Mouse (Mus musculus) lung, embryonic 16.5 days (tissue): ENCODE measurements around the gene Cdk6. TPM values are rescaled to one million over a fixed set of nuclear protein-coding genes. Genes with fewer than 3 reads are reported as not detected.

ENCODE experiments used
- ATAC-seq: fragments of 200-750 bp; cut with Nextera tagmentation; 2 replicates; pipeline ENCODE4 v1.8.0; 2017; ENCODE audit warnings: low read depth, mild to moderate bottlenecking, moderate library complexity
- H3K27ac ChIP-seq: fragments of 300-500 bp; sonication (generic); 2 replicates; pipeline ENCODE4 v1.5.1; 2014; ENCODE audit warnings: mild to moderate bottlenecking, control low read depth, low read length
- H3K27me3 ChIP-seq: fragments of 300-500 bp; sonication (generic); 2 replicates; pipeline ENCODE4 v1.6.1; 2014; ENCODE audit warnings: low read depth, low read length, mixed read lengths; ENCODE audit not compliant: control insufficient read depth, insufficient read depth
- H3K36me3 ChIP-seq: fragments of 300-500 bp; sonication (generic); 2 replicates; pipeline ENCODE4 v1.6.1; 2014; ENCODE audit warnings: low read length; ENCODE audit not compliant: control insufficient read depth, insufficient read depth
- H3K4me1 ChIP-seq: fragments of 300-500 bp; sonication (generic); replicated peaks from 2 replicates; pipeline ENCODE4 v1.6.1; 2014; ENCODE audit warnings: low read length, mixed read lengths; ENCODE audit not compliant: control insufficient read depth, insufficient read depth
- H3K4me2 ChIP-seq: fragments of 300-500 bp; sonication (generic); 2 replicates; pipeline ENCODE4 v1.6.1; 2014; ENCODE audit warnings: low read depth, low read length, control low read depth
- H3K4me3 ChIP-seq: fragments of 300-500 bp; sonication (generic); 2 replicates; pipeline ENCODE4 v1.5.1; 2014; ENCODE audit warnings: mild to moderate bottlenecking, low read length, control low read depth
- H3K9ac ChIP-seq: fragments of 300-500 bp; sonication (generic); 2 replicates; pipeline ENCODE4 v1.6.1; 2014; ENCODE audit warnings: low read length, control low read depth
- H3K9me3 ChIP-seq: fragments of 300-500 bp; sonication (generic); 2 replicates; pipeline ENCODE4 v1.6.1; 2016; ENCODE audit warnings: low read length; ENCODE audit not compliant: control insufficient read depth
- WGBS: fragments of 180-500 bp; shearing (Covaris S2); extraction: QIAGEN DNeasy Blood & Tissue Kit; methylation state at CpG from one replicate; pipeline ENCODE4 v1.1.7; 2014; 5-methylcytosine and 5-hydroxymethylcytosine counted together
- polyA plus RNA-seq: library from polyadenylated mRNA; unstranded; fragments of >200 nt; fragmentation: Nextera tagmentation; extraction: Ambion mirVana; gene quantifications from 2 replicates; pipeline ENCODE4 v1.2.1, GENCODE M21; 2015

Cdk6 gene
- polyA plus RNA-seq, 1 experiment from 2014 or later: 33.7 TPM

GRCm38 (mm10) chr5:3503373-3503772, 162.1 kb downstream of the Cdk6 start:
- ATAC-seq: no peak
- Histone ChIP-seq H3K4me1 (peaks cover 25% of the 10 kb centered on the region), H3K27ac (peak overlapping the region; percentile 39)

DNA sequence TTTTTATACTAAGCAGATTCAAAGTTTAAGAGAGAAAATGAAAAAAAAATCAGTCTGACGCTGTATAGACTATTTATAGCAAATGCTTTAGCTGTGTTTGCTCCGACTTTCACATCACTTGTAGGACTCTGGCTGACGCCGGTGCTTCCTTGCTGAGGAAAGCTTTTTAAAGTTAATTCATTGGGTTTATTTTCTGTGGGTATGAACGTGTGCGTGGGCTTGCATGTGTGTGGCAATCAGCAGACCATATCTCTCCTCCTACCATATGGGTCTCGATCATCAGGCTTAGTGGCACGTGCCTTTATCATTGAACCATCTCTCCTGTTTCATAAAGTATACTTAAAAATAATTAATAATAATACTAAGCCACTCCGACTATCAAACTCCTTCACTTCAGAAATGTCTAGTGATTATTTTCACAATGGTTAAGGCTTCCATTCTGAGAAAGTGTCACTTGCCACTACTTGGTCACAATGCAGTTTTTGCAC, 162.6 kb downstream of the Cdk6 start:
- ATAC-seq: no peak
- H3K27ac ChIP-seq: no peak overlapping the region
- peaks cover 28% of the 10 kb centered on the region for H3K4me1 ChIP-seq
- H3K36me3 ChIP-seq: no peaks in the 10 kb centered on the region
- H3K4me2 ChIP-seq: no peak overlapping the region
- H3K27me3 ChIP-seq: no peaks in the 10 kb centered on the region
- H3K9ac ChIP-seq: no peak overlapping the region
- no peaks in the 10 kb centered on the region for H3K9me3 ChIP-seq
- 70% methylated on average over 9 of the region's 9 CpGs for WGBS
- no peak overlapping the region for H3K4me3 ChIP-seq

More at GRCm38 (mm10) chr5:3503373-3503772, 162.1 kb downstream of the Cdk6 start:
- 64% methylated on average over 4 of the region's 4 CpGs for WGBS
- Histone ChIP-seq H3K36me3 (no peaks in the 10 kb centered on the region), H3K4me2 (no peak overlapping the region), H3K9ac (no peak overlapping the region), H3K27me3 (no peaks in the 10 kb centered on the region), H3K4me3 (no peak overlapping the region), H3K9me3 (no peaks in the 10 kb centered on the region)

DNA sequence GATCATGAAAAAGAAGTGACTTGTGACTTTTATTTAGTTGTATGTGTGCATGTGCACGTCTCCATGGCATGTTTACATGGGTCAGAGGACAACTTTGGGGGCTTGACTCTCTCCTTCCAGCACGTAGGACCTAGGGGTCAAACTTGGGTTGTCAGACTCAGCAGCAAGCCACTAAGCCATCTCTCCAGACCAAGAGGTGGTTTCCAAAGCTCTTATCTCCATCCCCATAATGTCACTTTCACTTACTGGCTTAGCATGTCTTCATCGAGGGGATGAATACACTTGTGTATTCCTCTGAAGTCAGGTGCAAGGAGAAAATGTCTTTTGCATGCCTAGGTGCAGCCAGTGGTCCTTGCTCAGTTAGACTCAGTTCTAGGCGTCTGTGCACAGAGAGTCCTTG, 163.2 kb downstream of the Cdk6 start:
- Histone ChIP-seq H3K27ac (no peak overlapping the region), H3K4me2 (no peak overlapping the region), H3K4me3 (no peak overlapping the region), H3K27me3 (no peaks in the 10 kb centered on the region), H3K9ac (no peak overlapping the region), H3K4me1 (peaks cover 28% of the 10 kb centered on the region), H3K36me3 (no peaks in the 10 kb centered on the region), H3K9me3 (no peaks in the 10 kb centered on the region)
- 64% methylated on average over 4 of the region's 4 CpGs for WGBS
- no peak for ATAC-seq

DNA sequence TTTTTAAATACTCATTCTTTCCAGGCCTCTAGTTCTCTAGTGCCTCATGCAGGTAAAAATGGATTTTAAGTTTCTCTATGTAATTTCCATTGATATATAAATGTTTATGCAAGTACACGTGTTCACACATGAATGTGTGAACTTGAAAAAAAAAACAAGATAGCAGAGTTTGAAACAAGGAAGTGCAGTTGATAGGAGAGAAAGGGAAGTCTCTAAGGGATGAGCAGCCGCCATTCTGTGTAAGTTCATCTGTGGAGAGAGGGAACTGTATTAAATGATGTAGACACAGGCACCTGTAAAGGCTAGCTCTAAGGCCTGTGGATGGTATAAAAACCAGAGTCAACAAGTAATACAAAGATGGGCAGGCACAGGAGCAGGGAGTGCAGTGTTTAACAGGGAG, 164.3 kb downstream of the Cdk6 start:
- Histone ChIP-seq H3K27ac (no peak overlapping the region), H3K4me1 (peaks cover 28% of the 10 kb centered on the region), H3K27me3 (no peaks in the 10 kb centered on the region), H3K9ac (no peak overlapping the region), H3K36me3 (no peaks in the 10 kb centered on the region), H3K4me2 (no peak overlapping the region), H3K9me3 (no peaks in the 10 kb centered on the region), H3K4me3 (no peak overlapping the region)
- ATAC-seq: no peak
- WGBS: 69% methylated on average over 2 of the region's 2 CpGs

GRCm38 (mm10) chr5:3508480-3509381, 167.4 kb downstream of the Cdk6 start:
- H3K36me3 ChIP-seq: no peaks in the 10 kb centered on the region
- 0 out of 2 replicates have a peak, but pooled peaks cover 4% of the 10 kb centered on the region for H3K4me1 ChIP-seq
- no peaks in the 10 kb centered on the region for H3K9me3 ChIP-seq
- no peak overlapping the region for H3K9ac ChIP-seq
- no peak overlapping the region for H3K4me3 ChIP-seq
- H3K27me3 ChIP-seq: no peaks in the 10 kb centered on the region
- no peak for ATAC-seq
- 37% methylated on average over 7 of the region's 7 CpGs for WGBS
- H3K27ac ChIP-seq: no peak overlapping the region
- H3K4me2 ChIP-seq: no peak overlapping the region

GRCm38 (mm10) chr5:3509503-3509902, 168.2 kb downstream of the Cdk6 start:
- Histone ChIP-seq H3K4me1 (0 out of 2 replicates have a peak, but pooled peaks cover 4% of the 10 kb centered on the region), H3K4me2 (no peak overlapping the region), H3K27me3 (no peaks in the 10 kb centered on the region), H3K27ac (no peak overlapping the region), H3K36me3 (no peaks in the 10 kb centered on the region), H3K9me3 (no peaks in the 10 kb centered on the region), H3K9ac (no peak overlapping the region), H3K4me3 (no peak overlapping the region)
- ATAC-seq: no peak
- WGBS: 70% methylated on average over 3 of the region's 3 CpGs

DNA sequence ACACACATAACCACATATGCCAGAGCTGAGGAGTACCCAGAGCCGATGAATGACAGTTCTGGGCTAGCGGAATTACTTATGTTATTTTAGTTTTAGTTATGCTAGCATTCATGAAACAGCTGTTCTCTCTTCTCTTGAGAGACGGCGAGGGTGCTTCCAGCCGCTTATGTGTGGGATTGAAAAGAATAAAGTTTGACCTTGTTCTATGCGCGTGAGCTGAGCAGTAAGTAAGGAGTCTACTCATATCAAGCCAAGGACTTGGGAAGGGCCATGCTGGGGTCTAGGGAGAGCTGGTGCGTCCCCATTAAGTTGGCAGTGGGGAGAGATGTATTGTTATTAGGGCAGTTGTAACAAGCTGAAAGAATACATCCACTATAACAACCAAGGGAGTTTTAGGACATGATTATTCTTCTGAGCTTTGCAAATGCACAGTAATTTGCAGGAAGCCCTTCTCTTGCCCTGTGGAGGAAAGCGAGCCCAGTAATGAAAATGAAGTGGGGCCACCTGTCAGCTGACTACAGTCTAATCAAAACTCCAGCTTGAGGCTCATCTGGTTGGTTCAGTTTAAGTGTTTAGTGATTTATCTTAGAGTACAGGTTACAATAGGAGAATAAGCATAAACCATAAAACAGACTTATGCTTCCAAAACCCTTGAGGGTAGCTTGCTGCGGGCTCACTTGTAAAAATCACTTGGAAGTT, 170.0 kb downstream of the Cdk6 start:
- Histone ChIP-seq H3K9ac (no peak overlapping the region), H3K4me1 (peaks cover 5% of the 10 kb centered on the region), H3K36me3 (no peaks in the 10 kb centered on the region), H3K27ac (no peak overlapping the region), H3K4me2 (no peak overlapping the region), H3K4me3 (no peak overlapping the region), H3K27me3 (no peaks in the 10 kb centered on the region), H3K9me3 (no peaks in the 10 kb centered on the region)
- no peak for ATAC-seq
- WGBS: 77% methylated on average over 10 of the region's 10 CpGs

GRCm38 (mm10) chr5:3512584-3512983, 171.3 kb downstream of the Cdk6 start:
- H3K36me3 ChIP-seq: no peaks in the 10 kb centered on the region
- peaks cover 8% of the 10 kb centered on the region for H3K4me1 ChIP-seq
- H3K4me2 ChIP-seq: no peak overlapping the region
- H3K9me3 ChIP-seq: no peaks in the 10 kb centered on the region
- WGBS: 39% methylated on average over 4 of the region's 4 CpGs
- no peaks in the 10 kb centered on the region for H3K27me3 ChIP-seq
- no peak overlapping the region for H3K4me3 ChIP-seq
- ATAC-seq: 0 out of 2 replicates have a peak, but pooled peaks have one; percentile 8
- H3K27ac ChIP-seq: no peak overlapping the region
- H3K9ac ChIP-seq: no peak overlapping the region

DNA sequence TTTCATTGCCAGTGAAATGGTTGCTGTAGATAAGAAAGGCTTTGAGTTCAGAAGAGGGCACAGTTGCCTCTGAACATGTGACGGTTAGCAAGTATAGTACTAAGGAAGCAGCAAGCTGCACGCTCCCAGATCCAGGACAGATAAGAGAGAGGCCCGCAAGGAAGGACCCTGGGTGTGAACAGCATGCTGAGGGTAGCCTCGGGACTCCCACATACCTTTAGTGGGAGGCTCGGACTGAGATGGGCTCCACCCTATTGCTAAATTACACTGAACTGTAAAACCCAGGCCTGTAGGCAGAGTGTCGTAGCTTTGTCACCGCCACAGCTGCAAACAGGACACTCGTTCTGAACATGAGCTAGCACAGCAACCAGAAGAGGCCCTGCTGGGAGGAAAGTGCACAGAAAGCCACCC, 173.6 kb downstream of the Cdk6 start:
- H3K4me2 ChIP-seq: no peak overlapping the region
- no peaks in the 10 kb centered on the region for H3K9me3 ChIP-seq
- H3K27me3 ChIP-seq: no peaks in the 10 kb centered on the region
- peaks cover 5% of the 10 kb centered on the region for H3K4me1 ChIP-seq
- ATAC-seq: no peak
- peaks cover 2% of the 10 kb centered on the region; the same call in 1 of the 2 replicates for H3K36me3 ChIP-seq
- H3K4me3 ChIP-seq: no peak overlapping the region
- 51% methylated on average over 8 of the region's 8 CpGs for WGBS
- H3K9ac ChIP-seq: no peak overlapping the region
- H3K27ac ChIP-seq: no peak overlapping the region
